ENCODE assay signal across 17 mouse cellular contexts in genomic region chr13:98447741-98448140, GRCm38 (mm10). TPM values are rescaled to one million over a fixed set of nuclear protein-coding genes. Genes with fewer than 3 reads are reported as not detected.
"Had no signal": no experiment of that assay in that cellular context is flagged by ENCODE, and none has a peak within 500 bp of the region (broad histone marks: within the 10 kb centered on the region; RNA-seq: fewer than 3 reads in every experiment).

No protein-coding gene starts in this region.

- H3K9me3 ChIP-seq: liver, embryonic 13.5 days; lung, embryonic 15.5 days had no signal

- H3K9ac ChIP-seq: limb, embryonic 12.5 days; liver, embryonic 13.5 days; liver, postnatal 0 days; lung, embryonic 15.5 days; midbrain, embryonic 12.5 days had no signal

- DNase-seq: kidney, adult 8-10 months; kidney, postnatal 4 days; liver; liver, embryonic 13.5 days; liver, postnatal 0 days; lung, postnatal 14 days; spleen, adult 18-20 months; thymus, adult 2 months; thymus, postnatal 25 days had no signal

- H3K4me3 ChIP-seq: limb, embryonic 12.5 days; liver, embryonic 13.5 days; lung, embryonic 15.5 days; megakaryocyte, embryonic 14.5 days; midbrain, embryonic 12.5 days had no signal

- H3K4me1 ChIP-seq: limb, embryonic 12.5 days; liver, embryonic 13.5 days; lung, embryonic 15.5 days; megakaryocyte, embryonic 14.5 days; midbrain, embryonic 12.5 days had no signal

- H3K27ac ChIP-seq: kidney, postnatal 0 days; limb, embryonic 12.5 days; liver, embryonic 13.5 days; lung, embryonic 15.5 days; macrophage; midbrain, embryonic 12.5 days had no signal

- ATAC-seq: liver, postnatal 0 days; midbrain, embryonic 16.5 days had no signal

- H3K4me2 ChIP-seq: limb, embryonic 12.5 days; liver, embryonic 13.5 days; lung, embryonic 15.5 days; midbrain, embryonic 12.5 days had no signal

- H3K36me3 ChIP-seq: limb, embryonic 12.5 days; liver, embryonic 13.5 days; lung, embryonic 15.5 days; midbrain, embryonic 12.5 days had no signal

- H3K27me3 ChIP-seq: limb, embryonic 12.5 days; liver, embryonic 13.5 days; lung, embryonic 15.5 days; megakaryocyte, embryonic 14.5 days; midbrain, embryonic 12.5 days had no signal

RNA-seq across cellular contexts. Expression of gene Gm10320, which starts 44.1 kb away (rescaled TPM):
- polyA plus RNA-seq: macrophage; testis, adult 2 months had no signal
